Mouse (Mus musculus) midbrain, postnatal 0 days (tissue): ENCODE measurements at regions not wholly inside any gene's neighbourhood (a gene's known extent, or its start where the extent isn't known, plus 50 kb on each side); places are given as distances from the start of the nearest gene placed in this dataset.

Source experiments
- ATAC-seq: fragments of 200-750 bp; cut with Nextera tagmentation; 2 replicates; pipeline ENCODE4 v1.8.0; 2017; ENCODE audit warnings: moderate number of reproducible peaks, mild to moderate bottlenecking, moderate TSS enrichment, moderate library complexity; ENCODE audit not compliant: low FRiP score
- DNase-seq: peaks from one replicate; pipeline ENCODE4 v3.0.0-alpha.2; 2015; ENCODE audit warnings: low spot score
- H3K27ac ChIP-seq: fragments of 300-500 bp; sonication (generic); 2 replicates; pipeline ENCODE4 v1.5.1; 2014; ENCODE audit warnings: low read depth, mild to moderate bottlenecking, low read length, mixed read lengths
- H3K27me3 ChIP-seq: fragments of 300-500 bp; sonication (generic); 2 replicates; pipeline ENCODE4 v1.6.1; 2014; ENCODE audit warnings: low read length, control low read depth, mixed read lengths; ENCODE audit not compliant: insufficient read depth
- H3K36me3 ChIP-seq: fragments of 300-500 bp; sonication (generic); 2 replicates; pipeline ENCODE4 v1.6.1; 2014; ENCODE audit warnings: low read length, control low read depth, mixed read lengths; ENCODE audit not compliant: insufficient read depth
- H3K4me1 ChIP-seq: fragments of 300-500 bp; sonication (generic); 2 replicates; pipeline ENCODE4 v1.6.1; 2014; ENCODE audit warnings: mild to moderate bottlenecking, control low read depth, antibody characterized with exemption, low read length, mixed read lengths; ENCODE audit not compliant: insufficient read depth
- H3K4me2 ChIP-seq: fragments of 300-500 bp; sonication (generic); 2 replicates; pipeline ENCODE4 v1.6.1; 2014; ENCODE audit warnings: low read depth, mild to moderate bottlenecking, low read length, mixed read lengths; ENCODE audit not compliant: poor library complexity, severe bottlenecking
- H3K4me3 ChIP-seq: fragments of 300-500 bp; sonication (generic); 2 replicates; pipeline ENCODE4 v1.5.1; 2014; ENCODE audit warnings: low read depth, mild to moderate bottlenecking, low read length, moderate library complexity
- H3K9ac ChIP-seq: fragments of 300-500 bp; sonication (generic); replicated peaks from 2 replicates; pipeline ENCODE4 v1.6.1; 2014; ENCODE audit warnings: mild to moderate bottlenecking, low read length, moderate library complexity, mixed read lengths; ENCODE audit not compliant: poor library complexity, severe bottlenecking
- H3K9me3 ChIP-seq: fragments of 300-500 bp; sonication (generic); 2 replicates; pipeline ENCODE4 v1.6.1; 2016; ENCODE audit warnings: low read length, control low read depth
- CTCF ChIP-seq: IDR thresholded peaks from 2 replicates; pipeline ENCODE4 v1.5.1; 2016; ENCODE audit warnings: antibody characterized with exemption, mild to moderate bottlenecking
- WGBS: fragments of 180-500 bp; shearing (Covaris S2); extraction: QIAGEN DNeasy Blood & Tissue Kit; methylation state at CpG from one replicate; pipeline ENCODE4 v1.1.7; 2014; 5-methylcytosine and 5-hydroxymethylcytosine counted together

DNA sequence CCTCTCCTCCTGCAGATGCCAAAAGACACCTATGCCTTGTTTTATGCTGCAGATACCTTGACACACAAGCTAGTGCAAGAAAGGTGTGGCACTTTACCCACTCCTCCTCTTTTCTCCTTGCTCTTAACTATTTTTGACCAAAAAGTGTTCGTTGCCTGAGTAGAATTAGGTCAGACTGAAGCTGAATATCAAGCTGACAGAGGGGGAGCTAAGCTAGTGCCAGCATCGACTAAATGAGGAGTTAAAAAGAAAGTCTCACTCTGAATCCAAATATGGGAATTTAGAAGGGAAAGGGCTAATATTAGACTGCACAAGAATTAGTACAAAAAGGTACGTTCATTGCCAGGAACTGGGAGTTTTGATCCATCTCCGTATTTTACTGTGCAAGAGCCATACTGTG is 241.2 kb downstream of the Cog6 start:
- Histone ChIP-seq H3K27me3 (no peaks in the 10 kb centered on the region), H3K9me3 (no peaks in the 10 kb centered on the region), H3K36me3 (no peaks in the 10 kb centered on the region), H3K4me3 (no peak overlapping the region), H3K4me1 (peaks cover 4% of the 10 kb centered on the region; the same call in 1 of the 2 replicates), H3K27ac (no peak overlapping the region), H3K9ac (no peak overlapping the region), H3K4me2 (no peak overlapping the region)
- ATAC-seq (no peak), DNase-seq (no peak)
- WGBS = 61% methylated on average over 4 of the region's 4 CpGs
- TF ChIP-seq CTCF = no peak

DNA sequence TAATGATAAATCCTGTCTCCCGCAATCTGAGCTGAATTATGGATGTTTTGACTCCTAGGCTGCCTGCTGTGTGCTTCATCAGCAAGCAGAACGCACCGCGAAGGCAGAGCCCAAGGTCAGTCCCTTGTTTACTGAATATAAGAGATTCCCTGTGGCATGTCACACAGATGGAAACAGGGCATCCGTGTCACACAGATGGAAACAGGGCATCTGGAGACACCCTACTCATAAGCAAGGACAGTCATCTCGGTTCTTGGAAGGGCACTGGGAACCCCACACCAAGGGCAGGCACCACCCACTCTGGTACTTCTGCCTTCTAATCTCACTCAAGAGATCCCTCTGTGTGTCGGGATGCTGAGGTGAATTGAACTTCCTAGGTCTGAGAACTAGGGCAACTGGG is 241.9 kb downstream of the Cog6 start:
- no peaks in the 10 kb centered on the region for H3K27me3 ChIP-seq
- ATAC-seq = no peak
- peaks cover 4% of the 10 kb centered on the region; the same call in 1 of the 2 replicates for H3K4me1 ChIP-seq
- no peak for TF ChIP-seq CTCF
- no peak overlapping the region for H3K27ac ChIP-seq
- no peak for DNase-seq
- no peak overlapping the region for H3K9ac ChIP-seq
- no peaks in the 10 kb centered on the region for H3K9me3 ChIP-seq
- H3K4me3 ChIP-seq = no peak overlapping the region
- WGBS = 56% methylated on average over 7 of the region's 7 CpGs
- H3K36me3 ChIP-seq = no peaks in the 10 kb centered on the region
- H3K4me2 ChIP-seq = no peak overlapping the region

DNA sequence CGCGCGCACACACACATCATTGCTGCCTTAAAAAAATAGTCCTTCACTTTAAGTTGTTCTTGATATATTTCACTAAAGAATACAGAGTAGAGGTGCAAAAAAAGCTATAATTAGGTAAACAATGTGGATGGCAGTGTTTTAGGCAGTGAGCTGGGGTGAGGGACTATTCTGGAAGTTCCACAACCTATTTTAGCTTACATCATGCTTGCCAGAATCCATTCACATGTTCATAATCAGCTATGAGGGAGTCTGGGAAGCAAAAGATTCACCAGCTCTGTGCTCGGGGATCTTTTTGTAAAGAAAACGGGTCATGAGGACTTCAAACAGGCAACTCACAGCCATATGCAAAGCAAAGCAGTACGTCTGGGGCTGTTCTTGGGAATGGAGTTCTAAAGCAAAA is 242.3 kb downstream of the Cog6 start:
- Histone ChIP-seq H3K4me1 (peaks cover 4% of the 10 kb centered on the region; the same call in 1 of the 2 replicates), H3K9me3 (no peaks in the 10 kb centered on the region), H3K27me3 (no peaks in the 10 kb centered on the region), H3K4me2 (no peak overlapping the region), H3K9ac (no peak overlapping the region), H3K36me3 (no peaks in the 10 kb centered on the region), H3K27ac (no peak overlapping the region), H3K4me3 (no peak overlapping the region)
- DNase-seq (no peak), ATAC-seq (no peak)
- no peak for TF ChIP-seq CTCF
- 73% methylated on average over 6 of the region's 6 CpGs for WGBS

DNA sequence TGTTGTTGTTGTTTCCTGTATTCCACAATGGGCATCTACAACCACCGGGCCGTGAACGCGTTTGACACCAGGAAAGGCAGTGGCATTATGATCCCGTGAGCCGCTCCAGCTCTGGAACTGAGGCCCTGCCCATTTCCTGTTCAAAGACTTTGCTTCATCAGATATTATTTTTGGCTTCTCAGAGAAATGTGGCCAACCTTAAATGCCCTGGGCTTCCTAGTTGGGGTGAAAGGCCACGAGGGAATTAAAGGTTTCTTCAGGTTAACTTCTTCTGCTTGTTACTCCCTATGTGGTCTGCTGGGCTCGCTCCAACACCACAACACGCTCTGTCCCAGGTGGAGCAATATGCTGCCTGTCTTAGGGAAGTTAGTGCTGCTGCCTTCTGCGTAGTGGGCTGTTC is 249.8 kb downstream of the Cog6 start:
- no peaks in the 10 kb centered on the region for H3K9me3 ChIP-seq
- no peak for TF ChIP-seq CTCF
- H3K36me3 ChIP-seq = no peaks in the 10 kb centered on the region
- WGBS = 83% methylated on average over 10 of the region's 10 CpGs
- H3K4me3 ChIP-seq = no peak overlapping the region
- H3K27me3 ChIP-seq = no peaks in the 10 kb centered on the region
- no peak for ATAC-seq
- no peak overlapping the region for H3K9ac ChIP-seq
- H3K4me1 ChIP-seq = no peaks in the 10 kb centered on the region
- H3K4me2 ChIP-seq = no peak overlapping the region
- H3K27ac ChIP-seq = no peak overlapping the region
- DNase-seq = no peak

DNA sequence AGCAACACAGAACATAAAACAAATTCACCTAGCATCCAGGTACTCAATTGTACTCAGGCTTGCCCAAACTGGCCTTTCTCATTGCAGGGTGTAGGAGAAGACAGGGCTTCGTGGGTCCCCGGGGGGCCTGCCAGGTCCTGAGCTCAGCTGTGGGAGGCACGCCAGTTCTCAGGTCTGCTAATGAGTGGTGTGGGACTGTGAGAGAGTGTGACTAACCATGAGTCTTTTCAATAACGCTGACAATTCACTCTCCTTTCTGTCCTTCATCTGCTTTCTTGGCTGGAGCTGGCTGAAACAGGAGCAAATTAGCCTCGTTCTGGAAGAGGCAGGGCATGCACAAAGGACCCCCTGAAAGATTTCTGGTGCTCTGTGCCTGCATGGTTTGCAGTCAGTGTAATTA is 250.2 kb downstream of the Cog6 start:
- Histone ChIP-seq H3K4me3 (no peak overlapping the region), H3K9me3 (no peaks in the 10 kb centered on the region), H3K27ac (no peak overlapping the region), H3K27me3 (no peaks in the 10 kb centered on the region), H3K9ac (no peak overlapping the region), H3K4me2 (no peak overlapping the region), H3K36me3 (no peaks in the 10 kb centered on the region), H3K4me1 (no peaks in the 10 kb centered on the region)
- ATAC-seq = no peak
- no peak for TF ChIP-seq CTCF
- WGBS = 54% methylated on average over 5 of the region's 5 CpGs
- DNase-seq = no peak

DNA sequence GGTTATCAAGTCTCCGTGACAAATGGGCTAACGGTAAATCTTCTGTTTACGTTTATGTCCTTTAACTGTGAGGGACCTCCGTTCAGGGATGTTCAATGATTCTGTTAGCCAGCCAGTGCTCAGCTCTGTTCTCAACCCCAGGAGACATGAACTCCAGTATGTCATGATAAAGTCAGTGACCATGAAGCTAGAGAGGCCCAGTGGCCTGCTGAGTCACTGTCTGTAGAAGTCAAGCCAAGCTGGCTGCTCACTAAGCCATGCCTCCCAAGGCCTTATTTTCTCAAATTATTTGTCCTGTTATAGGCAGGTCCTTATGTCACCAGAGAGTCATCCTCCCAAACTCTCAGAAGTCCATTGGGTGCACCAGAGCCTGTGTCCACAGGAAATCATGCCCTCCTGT is 252.9 kb downstream of the Cog6 start:
- no peak overlapping the region for H3K27ac ChIP-seq
- no peak overlapping the region for H3K9ac ChIP-seq
- H3K27me3 ChIP-seq = no peaks in the 10 kb centered on the region
- H3K9me3 ChIP-seq = no peaks in the 10 kb centered on the region
- 56% methylated on average over 4 of the region's 4 CpGs for WGBS
- no peak for ATAC-seq
- DNase-seq = no peak
- no peaks in the 10 kb centered on the region for H3K4me1 ChIP-seq
- H3K4me3 ChIP-seq = no peak overlapping the region
- TF ChIP-seq CTCF = no peak
- no peaks in the 10 kb centered on the region for H3K36me3 ChIP-seq
- no peak overlapping the region for H3K4me2 ChIP-seq
